Mouse (Mus musculus) myocyte (in vitro differentiated cells): ENCODE data around the gene Enkd1. TPM values are rescaled to one million over a fixed set of nuclear protein-coding genes. Genes with fewer than 3 reads are reported as not detected.

Experiments
- H3K27me3 ChIP-seq: one replicate; pipeline ENCODE4 v1.6.1; 2011; ENCODE audit not compliant: control insufficient read depth, insufficient read depth, insufficient read length
- H3K36me3 ChIP-seq: one replicate; pipeline ENCODE4 v1.6.1; 2011; ENCODE audit not compliant: control insufficient read depth, insufficient read depth
- H3K4me2 ChIP-seq: one replicate; pipeline ENCODE4 v1.6.1; 2011; ENCODE audit warnings: low read depth, control low read depth
- H3K4me3 ChIP-seq: one replicate; pipeline ENCODE4 v1.5.1; 2011; ENCODE audit warnings: mild to moderate bottlenecking, control low read depth, moderate library complexity
- H3K79me2 ChIP-seq: one replicate; pipeline ENCODE4 v1.6.1; 2011; ENCODE audit not compliant: control insufficient read depth, insufficient read depth
- H3ac ChIP-seq: one replicate; pipeline ENCODE4 v1.6.1; 2011; ENCODE audit not compliant: control insufficient read depth, insufficient read length
- CEBPB ChIP-seq: IDR thresholded peaks from 2 replicates; pipeline ENCODE4 v1.6.1; 2011; ENCODE audit warnings: mild to moderate bottlenecking, moderate library complexity; ENCODE audit not compliant: poor library complexity, insufficient read depth, severe bottlenecking
- E2F4 ChIP-seq: IDR thresholded peaks from one replicate; pipeline ENCODE4 v1.6.1; 2011; ENCODE audit warnings: mild to moderate bottlenecking, control low read depth, moderate library complexity; ENCODE audit not compliant: insufficient read depth
- MAX ChIP-seq: IDR thresholded peaks from one replicate; pipeline ENCODE4 v1.6.1; 2011; ENCODE audit warnings: low read depth, mild to moderate bottlenecking, control low read depth
- MYOD1 ChIP-seq, 3 experiments: IDR thresholded peaks; one replicate each; pipeline ENCODE4 v1.6.1; 2011; ENCODE audit warnings: control low read depth in 2 of 3, low read depth in 2 of 3, mild to moderate bottlenecking in 2 of 3, moderate library complexity in 1 of 3; ENCODE audit not compliant: insufficient read length in 2 of 3, control insufficient read depth in 1 of 3
- MYOG ChIP-seq, 3 experiments: IDR thresholded peaks; one replicate each; pipeline ENCODE4 v1.6.1; 2011; ENCODE audit warnings: control low read depth in 2 of 3, low read depth in 2 of 3, mild to moderate bottlenecking in 2 of 3; ENCODE audit not compliant: insufficient read length in 2 of 3, control insufficient read depth in 1 of 3, insufficient read depth in 1 of 3
- POLR2A ChIP-seq: IDR thresholded peaks from one replicate; pipeline ENCODE4 v1.6.1; 2011; ENCODE audit warnings: low read depth, mild to moderate bottlenecking, control low read depth, moderate library complexity; ENCODE audit not compliant: insufficient read length
- POLR2AphosphoS2 ChIP-seq: IDR thresholded peaks from one replicate; pipeline ENCODE4 v1.6.1; 2011; ENCODE audit warnings: low read depth, control low read depth; ENCODE audit not compliant: insufficient read length
- REST ChIP-seq: IDR thresholded peaks from one replicate; pipeline ENCODE4 v1.6.1; 2011; ENCODE audit warnings: mild to moderate bottlenecking, control low read depth, moderate library complexity; ENCODE audit not compliant: insufficient read depth, insufficient read length
- SRF ChIP-seq: IDR thresholded peaks from one replicate; pipeline ENCODE4 v1.6.1; 2011; ENCODE audit warnings: low read depth; ENCODE audit not compliant: control insufficient read depth, insufficient read length
- TCF12 ChIP-seq: IDR thresholded peaks from one replicate; pipeline ENCODE4 v1.6.1; 2011; ENCODE audit warnings: mild to moderate bottlenecking, control low read depth; ENCODE audit not compliant: poor library complexity, insufficient read depth, severe bottlenecking
- TCF3 ChIP-seq: IDR thresholded peaks from one replicate; pipeline ENCODE4 v1.6.1; 2011; ENCODE audit warnings: low read depth, control low read depth; ENCODE audit not compliant: insufficient read length
- USF1 ChIP-seq: IDR thresholded peaks from one replicate; pipeline ENCODE4 v1.6.1; 2011; ENCODE audit warnings: low read depth, mild to moderate bottlenecking, control low read depth, moderate library complexity
- polyA plus RNA-seq: library from polyadenylated mRNA; unstranded; fragments of >200 nt; fragmentation: generic; extraction: Trizol; gene quantifications from one replicate; pipeline ENCODE4 v1.2.1, GENCODE M21; 2012; ENCODE audit warnings: missing spikeins

Enkd1 gene
- polyA plus RNA-seq, 1 experiment: 21.6 TPM

DNA sequence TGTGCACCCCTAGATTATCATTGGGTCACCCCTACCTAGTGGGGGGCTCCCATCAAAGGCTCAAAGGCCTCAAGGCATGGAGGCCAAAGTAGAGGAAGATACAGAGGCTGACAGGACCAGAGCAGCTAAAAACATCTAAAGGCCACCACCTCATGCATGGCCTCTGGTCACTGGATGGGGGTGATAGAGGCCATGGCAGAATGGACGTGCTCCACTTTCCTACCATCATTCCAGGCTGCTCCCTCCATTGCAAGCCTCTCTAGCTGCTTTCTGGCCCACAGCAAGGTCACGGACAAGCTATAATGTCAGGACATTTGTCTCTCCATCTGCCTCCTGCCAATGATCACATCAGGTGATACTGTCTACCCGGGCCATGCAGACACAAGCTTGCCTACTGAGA is 4.3 kb upstream of the Enkd1 start:
- H3K4me3 ChIP-seq: no peak overlapping the region
- H3K4me2 ChIP-seq: no peak overlapping the region
- no peaks in the 10 kb centered on the region for H3K36me3 ChIP-seq
- H3K79me2 ChIP-seq: no peaks in the 10 kb centered on the region
- no peak for TF ChIP-seq REST
- TF ChIP-seq POLR2AphosphoS2: no peak
- TF ChIP-seq MAX: no peak
- TF ChIP-seq MYOG (IDR thresholded peaks at IDR 0.05; ENCODE audit: control insufficient read depth in 1 of 3, insufficient read depth in 1 of 3, insufficient read length in 2 of 3, low read depth in 2 of 3): no peak
- TF ChIP-seq SRF: no peak
- TF ChIP-seq E2F4: no peak
- TF ChIP-seq POLR2A: no peak
- TF ChIP-seq MYOD1 (IDR thresholded peaks at IDR 0.05; ENCODE audit: control insufficient read depth in 1 of 3, insufficient read length in 2 of 3, low read depth in 2 of 3): no peak
- no peak for TF ChIP-seq USF1
- no peak for TF ChIP-seq CEBPB
- TF ChIP-seq TCF3: no peak
- no peak for TF ChIP-seq TCF12
- no peaks in the 10 kb centered on the region for H3K27me3 ChIP-seq
- H3ac ChIP-seq: no peak overlapping the region

- no peak for TF ChIP-seq TCF3
- no peak for TF ChIP-seq MAX
- TF ChIP-seq MYOG (IDR thresholded peaks at IDR 0.05; ENCODE audit: control insufficient read depth in 1 of 3, insufficient read depth in 1 of 3, insufficient read length in 2 of 3, low read depth in 2 of 3): no peak
- no peak for TF ChIP-seq TCF12
- TF ChIP-seq MYOD1 (IDR thresholded peaks at IDR 0.05; ENCODE audit: control insufficient read depth in 1 of 3, insufficient read length in 2 of 3, low read depth in 2 of 3): no peak
- no peak for TF ChIP-seq REST
- no peak for TF ChIP-seq E2F4
- no peak for TF ChIP-seq POLR2A
- no peak for TF ChIP-seq POLR2AphosphoS2
- TF ChIP-seq USF1: no peak
- no peak for TF ChIP-seq CEBPB
- no peak for TF ChIP-seq SRF
- H3K4me3 ChIP-seq: no peak overlapping the region
- H3K27me3 ChIP-seq: no peaks in the 10 kb centered on the region
- no peak overlapping the region for H3K4me2 ChIP-seq
- no peak overlapping the region for H3ac ChIP-seq
- H3K79me2 ChIP-seq: peaks cover 8% of the 10 kb centered on the region
- H3K36me3 ChIP-seq: no peaks in the 10 kb centered on the region
Observed at GRCm38 (mm10) chr8:105709317-105709716, 1.3 kb upstream of the Enkd1 start.

DNA sequence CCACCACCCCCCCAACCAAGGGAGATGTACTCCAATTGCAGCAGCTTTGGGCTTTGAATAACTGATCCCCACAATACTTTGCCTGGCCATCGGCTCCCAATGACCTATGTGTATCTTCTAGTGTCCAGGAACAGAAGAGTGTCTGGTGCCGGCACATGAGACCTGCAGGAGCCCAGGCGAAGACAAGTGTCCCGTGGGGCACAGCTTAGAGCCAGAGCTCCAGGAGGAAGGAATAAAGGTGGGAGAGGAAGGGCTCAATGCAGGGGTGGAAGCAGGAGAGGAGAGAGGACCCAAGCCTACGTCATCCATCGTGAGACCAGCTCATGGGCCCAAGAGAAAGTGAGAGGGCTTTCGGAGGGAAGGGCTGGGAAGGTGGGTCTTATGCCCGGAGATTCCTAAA is 665 bp upstream of the Enkd1 start:
- Histone ChIP-seq H3K4me3 (peak overlapping the region; percentile 54), H3K27me3 (no peaks in the 10 kb centered on the region), H3K36me3 (no peaks in the 10 kb centered on the region), H3ac (no peak overlapping the region), H3K79me2 (peaks cover 8% of the 10 kb centered on the region), H3K4me2 (no peak overlapping the region)
- TF ChIP-seq USF1: no peak
- no peak for TF ChIP-seq CEBPB
- no peak for TF ChIP-seq POLR2AphosphoS2
- no peak for TF ChIP-seq MYOG (IDR thresholded peaks at IDR 0.05; ENCODE audit: control insufficient read depth in 1 of 3, insufficient read depth in 1 of 3, insufficient read length in 2 of 3, low read depth in 2 of 3)
- no peak for TF ChIP-seq TCF3
- no peak for TF ChIP-seq E2F4
- no peak for TF ChIP-seq MAX
- TF ChIP-seq SRF: no peak
- TF ChIP-seq MYOD1 (IDR thresholded peaks at IDR 0.05; ENCODE audit: control insufficient read depth in 1 of 3, insufficient read length in 2 of 3, low read depth in 2 of 3): no peak
- no peak for TF ChIP-seq TCF12
- TF ChIP-seq REST: no peak
- TF ChIP-seq POLR2A: no peak

DNA sequence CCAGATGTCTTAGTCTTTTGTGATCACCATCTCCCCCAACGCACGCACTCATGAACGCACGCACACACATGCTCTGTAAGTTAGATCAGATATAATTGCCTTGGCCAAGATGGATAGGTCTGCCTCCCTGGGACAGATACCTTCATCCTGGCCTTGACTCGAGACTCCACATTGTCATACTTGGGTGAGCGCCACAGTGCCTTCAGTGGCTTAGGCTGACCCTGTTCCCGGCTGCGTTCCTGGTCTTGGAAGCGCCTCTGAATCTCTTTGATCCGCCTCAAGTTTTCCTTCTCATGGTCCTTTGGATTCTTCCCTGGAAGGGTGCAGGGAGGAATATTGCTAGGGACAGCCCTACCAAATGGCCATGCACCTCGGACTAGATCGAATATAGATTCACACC is 1.6 kb downstream of the Enkd1 start:
- Histone ChIP-seq H3K4me2 (peak overlapping the region; percentile 81), H3K79me2 (peaks cover 8% of the 10 kb centered on the region), H3ac (no peak overlapping the region), H3K4me3 (peak overlapping the region; percentile 54), H3K36me3 (no peaks in the 10 kb centered on the region), H3K27me3 (no peaks in the 10 kb centered on the region)
- no peak for TF ChIP-seq REST
- no peak for TF ChIP-seq MYOD1 (IDR thresholded peaks at IDR 0.05; ENCODE audit: control insufficient read depth in 1 of 3, insufficient read length in 2 of 3, low read depth in 2 of 3)
- no peak for TF ChIP-seq TCF3
- no peak for TF ChIP-seq MYOG (IDR thresholded peaks at IDR 0.05; ENCODE audit: control insufficient read depth in 1 of 3, insufficient read depth in 1 of 3, insufficient read length in 2 of 3, low read depth in 2 of 3)
- no peak for TF ChIP-seq TCF12
- no peak for TF ChIP-seq SRF
- no peak for TF ChIP-seq CEBPB
- no peak for TF ChIP-seq POLR2A
- TF ChIP-seq USF1: no peak
- TF ChIP-seq POLR2AphosphoS2: no peak
- no peak for TF ChIP-seq E2F4
- no peak for TF ChIP-seq MAX
